Comparison of ENCODE assay signal across 8 mouse cellular contexts in the genomic region with DNA sequence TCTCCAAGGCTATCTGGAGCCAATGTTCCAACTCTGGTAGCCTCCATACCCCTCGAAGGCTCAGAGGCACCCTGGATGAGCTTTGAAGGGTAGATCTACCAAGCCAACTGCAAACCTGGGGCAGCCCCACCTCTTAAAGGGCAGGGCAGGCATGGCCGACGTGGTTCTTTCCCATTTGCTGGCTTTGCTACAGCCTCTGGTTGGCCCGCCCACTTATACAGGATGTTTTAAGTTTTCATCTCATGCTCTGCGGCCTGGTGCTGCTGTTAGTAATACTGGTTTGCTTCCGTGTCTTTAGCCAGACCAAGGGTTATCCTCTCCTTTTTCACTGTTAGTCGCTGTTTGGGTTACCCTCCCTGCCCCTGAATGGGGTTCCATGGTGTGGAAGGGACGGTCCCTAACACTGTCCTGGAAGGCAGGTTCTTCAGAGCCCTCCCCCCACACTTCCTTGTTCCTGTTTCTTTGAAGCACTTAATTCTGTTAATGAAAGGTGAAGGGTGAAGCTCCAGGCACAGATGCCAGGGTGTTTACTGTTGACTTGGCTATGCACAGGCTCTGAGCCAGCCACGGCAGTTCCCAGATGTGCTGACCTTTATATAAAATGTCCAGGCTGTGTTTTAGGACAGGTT. TPM values are rescaled to one million over a fixed set of nuclear protein-coding genes. Genes with fewer than 3 reads are reported as not detected.
DNase-seq lines count a peak whose midpoint lies in the region; ATAC-seq and TF ChIP-seq lines count a peak whose summit lies in the region.

No protein-coding gene starts in this region.

- peak overlapping the region; percentile 59 for H3K4me2 ChIP-seq in CH12.LX (ENCODE audit: insufficient read depth, low read depth, poor library complexity, severe bottlenecking)
- H3K4me2 ChIP-seq in forebrain, embryonic 14.5 days (ENCODE audit: low read length), result no peak overlapping the region

- H3K79me2 ChIP-seq in CH12.LX (replicated peaks; ENCODE audit: control insufficient read depth, extremely low read depth, insufficient read depth, poor library complexity, severe bottlenecking), result peaks cover 37% of the 10 kb centered on the region

- in situ Hi-C loops in CH12.LX (cut with MboI; ENCODE audit: low pct_ligation_motif_present, low pct_unique_long_range_greater_than_20kb, low sequenced_read_pairs), result loop anchor here (10.0 kb wide), 2 partner anchors 254 to 346 kb away; partner anchors contain the start of genes C730034F03Rik, Chkb, Cpt1b and Gm44502

- no peak for TF ChIP-seq CTCF in CH12.LX (conservative IDR thresholded peaks at IDR 0.05 in 1 of 2, IDR thresholded peaks at IDR 0.05 in 1 of 2; ENCODE audit: low read depth in 2 of 2, low read length in 2 of 2)
- no peak for TF ChIP-seq CTCF in lung, adult 2 months (IDR thresholded peaks at IDR 0.05; ENCODE audit: insufficient read depth, low read length)

- 78% methylated on average over 9 of the region's 9 CpGs for WGBS in forebrain, embryonic 14.5 days
- 14% methylated on average over 9 of the region's 9 CpGs for WGBS in lung, adult 2 months

- no peak for TF ChIP-seq RAD21 in CH12.LX (IDR thresholded peaks at IDR 0.05; ENCODE audit: low read depth, low read length)

- H3K27ac ChIP-seq in CH12.LX (ENCODE audit: insufficient read depth, low read depth), result peak overlapping the region; percentile 91
- no peak overlapping the region for H3K27ac ChIP-seq in forebrain, embryonic 14.5 days (ENCODE audit: low read depth, low read length)

- intact Hi-C loops in gastrocnemius, postnatal 36 days (cut with DNase I), result loop anchor here (5.0 kb wide), 2 partner anchors 44 to 251 kb away; partner anchors contain the start of gene Tubgcp6

- no peak for ATAC-seq in forebrain, embryonic 14.5 days

- H3K4me1 ChIP-seq in CH12.LX (ENCODE audit: control insufficient read depth in 1 of 2, insufficient read depth in 2 of 2), result peaks cover 6 to 42% of the 10 kb centered on the region in 2 experiments; a peak in 3 of 4 replicates
- peaks cover 26% of the 10 kb centered on the region for H3K4me1 ChIP-seq in forebrain, embryonic 14.5 days (ENCODE audit: control insufficient read depth, insufficient read depth, low read length)
- peaks cover 14% of the 10 kb centered on the region; the same call in 1 of the 2 replicates for H3K4me1 ChIP-seq in lung, adult 2 months (ENCODE audit: control insufficient read depth, insufficient read depth, low read length)

- peak; percentile 85 for TF ChIP-seq POLR2A in CH12.LX (IDR thresholded peaks at IDR 0.05; ENCODE audit: low read depth, low read length)
- peak; percentile 29; the same call in 1 of the 2 replicates for TF ChIP-seq POLR2A in lung, adult 2 months (IDR thresholded peaks at IDR 0.05; ENCODE audit: borderline replicate concordance, extremely low read depth, low read depth, low read length)

- DNase-seq in 416B (ENCODE audit: low read depth) (peak; percentile 91), CH12.LX (ENCODE audit: extremely low read depth) (peak; percentile 90)
- no peak for DNase-seq in forebrain, embryonic 14.5 days (ENCODE audit: low spot score)
- DNase-seq in kidney, adult 11 months, result peak; percentile 91
- DNase-seq in lung, adult 2 months, result peak; percentile 47
- DNase-seq in spleen, adult 18-20 months, result peak; percentile 61 to 70
- DNase-seq in layer of hippocampus, postnatal 10 days (ENCODE audit: low spot score in 2 of 2), result no peak
- no peak for DNase-seq in gastrocnemius, postnatal 36 days

- peaks cover 20% of the 10 kb centered on the region for H3K27me3 ChIP-seq in CH12.LX (replicated peaks)
- no peaks in the 10 kb centered on the region for H3K27me3 ChIP-seq in forebrain, embryonic 14.5 days (replicated peaks; ENCODE audit: control insufficient read depth, insufficient read depth, low read length)

- H3K9me3 ChIP-seq in CH12.LX (replicated peaks; ENCODE audit: low read length), result no peaks in the 10 kb centered on the region
- no peaks in the 10 kb centered on the region for H3K9me3 ChIP-seq in forebrain, embryonic 14.5 days (replicated peaks; ENCODE audit: control insufficient read depth, low read length)

- peak; percentile 49; the same call in 1 of the 2 replicates for TF ChIP-seq EP300 in CH12.LX (IDR thresholded peaks at IDR 0.05; ENCODE audit: low read length)

- H3K9ac ChIP-seq in CH12.LX (ENCODE audit: insufficient read depth, low read depth), result peak overlapping the region; percentile 96
- H3K9ac ChIP-seq in forebrain, embryonic 14.5 days (ENCODE audit: low read length), result peak overlapping the region; percentile 29; the same call in 1 of the 2 replicates

- dilution Hi-C loops in CH12.LX (cut with MboI; ENCODE audit: extremely low pct_ligation_motif_present, extremely low pct_unique_long_range_greater_than_20kb, low sequenced_read_pairs), result no loop called here

- H3K4me3 ChIP-seq in CH12.LX (replicated peaks in 1 of 3; ENCODE audit: low read depth in 2 of 3, low read length in 2 of 3, poor library complexity in 1 of 3), result peak overlapping the region; percentile 83 to 94 (median 88)
- H3K4me3 ChIP-seq in forebrain, embryonic 14.5 days (ENCODE audit: low read depth, low read length), result no peak overlapping the region
- H3K4me3 ChIP-seq in lung, adult 2 months (replicated peaks; ENCODE audit: extremely low read depth, low read depth, low read length), result peak overlapping the region; percentile 22

- H3K36me3 ChIP-seq in CH12.LX (replicated peaks in 1 of 2; ENCODE audit: control insufficient read depth in 1 of 2, insufficient read depth in 1 of 2, low read length in 1 of 2), result peaks cover 27 to 39% of the 10 kb centered on the region in 2 experiments
- H3K36me3 ChIP-seq in forebrain, embryonic 14.5 days (ENCODE audit: control insufficient read depth, insufficient read depth, low read length), result peaks cover 32% of the 10 kb centered on the region

TF ChIP-seq in CH12.LX, 34 proteins besides CTCF, POLR2A, EP300 and RAD21 (continues in another document):
- no peak for TF ChIP-seq MAFK (IDR thresholded peaks at IDR 0.05; ENCODE audit: insufficient replicate concordance, low read length)
- TF ChIP-seq ZKSCAN1 (IDR thresholded peaks at IDR 0.05; ENCODE audit: borderline replicate concordance, low read depth, low read length), result no peak
- TF ChIP-seq NELFE (IDR thresholded peaks at IDR 0.05; ENCODE audit: low read depth, low read length), result peak; percentile 72
- TF ChIP-seq UBTF (IDR thresholded peaks at IDR 0.05; ENCODE audit: low read depth, low read length), result no peak
- TF ChIP-seq USF1 (IDR thresholded peaks at IDR 0.05; ENCODE audit: low read depth, low read length), result no peak
- TF ChIP-seq ETS1 (conservative IDR thresholded peaks at IDR 0.05; ENCODE audit: low read depth, low read length), result 0 out of 2 replicates have a peak, but pooled peaks have one; percentile 41
- no peak for TF ChIP-seq SMC3 (IDR thresholded peaks at IDR 0.05; ENCODE audit: low read depth, low read length)
- no peak for TF ChIP-seq ZC3H11A (IDR thresholded peaks at IDR 0.05; ENCODE audit: low read depth, low read length)
- no peak for TF ChIP-seq ZNF384 (IDR thresholded peaks at IDR 0.05; ENCODE audit: low read depth, low read length)
- TF ChIP-seq CHD2 (IDR thresholded peaks at IDR 0.05; ENCODE audit: low read length), result peak; percentile 90
- TF ChIP-seq MAX (IDR thresholded peaks at IDR 0.05; ENCODE audit: low read length), result peak; percentile 69
- TF ChIP-seq JUND (conservative IDR thresholded peaks at IDR 0.05; ENCODE audit: low read depth, low read length), result 0 out of 2 replicates have a peak, but pooled peaks have one; percentile 21
- no peak for TF ChIP-seq CHD1 (IDR thresholded peaks at IDR 0.05; ENCODE audit: low read depth, low read length)
- peak; percentile 87 for TF ChIP-seq SIN3A (IDR thresholded peaks at IDR 0.05; ENCODE audit: low read length)
- peak; percentile 76 for TF ChIP-seq ZMIZ1 (IDR thresholded peaks at IDR 0.05; ENCODE audit: low read depth, low read length)

RNA-seq across cellular contexts. Expression of gene Trabd, which starts 3.4 kb away (rescaled TPM):
- total RNA-seq in CH12.LX (2012; rRNA removed) (70.6 and 74.7 TPM in 2 replicates), CH12.LX (2014; rRNA removed) (38.0 and 39.2 TPM in 2 replicates)
- polyA plus RNA-seq in CH12.LX (2012; ENCODE audit: insufficient read length, low read depth), result 49.5 and 53.5 TPM in 2 replicates
- polyA plus RNA-seq in forebrain, embryonic 14.5 days (2014; fragmentation: Nextera tagmentation; extraction: Ambion mirVana), result 39.7 and 40.3 TPM in 2 replicates
- polyA plus RNA-seq in lung, adult 2 months (2012; rRNA removed), result 49.3 and 64.3 TPM in 2 replicates
- 10 to 100 TPM; 22.7 to 26.2 TPM for total RNA-seq in layer of hippocampus, postnatal 10 days (2021)
- total RNA-seq in gastrocnemius, postnatal 36 days (2021), result 10 to 100 TPM; 29.5 to 29.7 TPM

RNA-seq across cellular contexts. Expression of gene Selenoo, which starts 10.6 kb away (rescaled TPM):
- 6.5 and 11.7 TPM in 2 replicates for total RNA-seq in CH12.LX (2012; rRNA removed)
- 8.0 and 8.7 TPM in 2 replicates for total RNA-seq in CH12.LX (2014; rRNA removed)
- polyA plus RNA-seq in CH12.LX (2012; ENCODE audit: insufficient read length, low read depth), result 2.3 and 3.7 TPM in 2 replicates
- polyA plus RNA-seq in forebrain, embryonic 14.5 days (2014; fragmentation: Nextera tagmentation; extraction: Ambion mirVana), result 20.9 and 24.7 TPM in 2 replicates
- 37.1 and 42.8 TPM in 2 replicates for polyA plus RNA-seq in lung, adult 2 months (2012; rRNA removed)
- 10 to 100 TPM; 21.4 to 21.5 TPM for total RNA-seq in layer of hippocampus, postnatal 10 days (2021)
- 10 to 100 TPM; 12.5 to 14.4 TPM for total RNA-seq in gastrocnemius, postnatal 36 days (2021)

RNA-seq across cellular contexts. Expression of gene Panx2, which starts 18.8 kb away (rescaled TPM):
- total RNA-seq in CH12.LX (2012; rRNA removed) (not detected in 2 replicates), CH12.LX (2014; rRNA removed) (not detected in 2 replicates)
- not detected in 2 replicates for polyA plus RNA-seq in CH12.LX (2012; ENCODE audit: insufficient read length, low read depth)
- polyA plus RNA-seq in forebrain, embryonic 14.5 days (2014; fragmentation: Nextera tagmentation; extraction: Ambion mirVana), result 2.3 and 2.7 TPM in 2 replicates
- polyA plus RNA-seq in lung, adult 2 months (2012; rRNA removed), result 0.28 and 0.36 TPM in 2 replicates
- 100 to 1,000 TPM; 119 to 121 TPM for total RNA-seq in layer of hippocampus, postnatal 10 days (2021)
- total RNA-seq in gastrocnemius, postnatal 36 days (2021), result not detected

RNA-seq across cellular contexts. Expression of gene Tubgcp6, which starts 44.6 kb away (rescaled TPM):
- 16.7 and 17.0 TPM in 2 replicates for total RNA-seq in CH12.LX (2012; rRNA removed)
- total RNA-seq in CH12.LX (2014; rRNA removed), result 11.3 and 13.3 TPM in 2 replicates
- polyA plus RNA-seq in CH12.LX (2012; ENCODE audit: insufficient read length, low read depth), result 10.6 and 12.7 TPM in 2 replicates
- 15.9 and 17.0 TPM in 2 replicates for polyA plus RNA-seq in forebrain, embryonic 14.5 days (2014; fragmentation: Nextera tagmentation; extraction: Ambion mirVana)
- 27.1 and 30.3 TPM in 2 replicates for polyA plus RNA-seq in lung, adult 2 months (2012; rRNA removed)
- 10 to 100 TPM; 26.5 to 30.0 TPM for total RNA-seq in layer of hippocampus, postnatal 10 days (2021)
- 1 to 10 TPM; 7.0 to 8.0 TPM for total RNA-seq in gastrocnemius, postnatal 36 days (2021)

RNA-seq across cellular contexts. Expression of gene Hdac10, which starts 50.2 kb away (rescaled TPM):
- total RNA-seq in CH12.LX (2012; rRNA removed) (14.1 and 17.7 TPM in 2 replicates), CH12.LX (2014; rRNA removed) (9.5 TPM in 2 replicates)
- polyA plus RNA-seq in CH12.LX (2012; ENCODE audit: insufficient read length, low read depth), result 8.2 and 8.5 TPM in 2 replicates
- polyA plus RNA-seq in forebrain, embryonic 14.5 days (2014; fragmentation: Nextera tagmentation; extraction: Ambion mirVana), result 18.4 and 25.4 TPM in 2 replicates
- 39.8 and 46.9 TPM in 2 replicates for polyA plus RNA-seq in lung, adult 2 months (2012; rRNA removed)
- 10 to 100 TPM; 17.2 to 19.4 TPM for total RNA-seq in layer of hippocampus, postnatal 10 days (2021)
- total RNA-seq in gastrocnemius, postnatal 36 days (2021), result 1 to 10 TPM; 4.9 to 6.4 TPM

Comparison
In these comparisons a context has a peak if more than half of its experiments do, and no peak if none do; other contexts are left out.
1. DNase-seq: peak in 416B (single experiment), CH12.LX (single experiment), kidney, adult 11 months (single experiment), lung, adult 2 months (single experiment) and spleen, adult 18-20 months (2 of 2); none in forebrain, embryonic 14.5 days (single experiment), layer of hippocampus, postnatal 10 days (0 of 2) and gastrocnemius, postnatal 36 days (0 of 2).
2. RNA of gene Panx2, which starts 18.8 kb away (total RNA-seq): 119 to 121 TPM in layer of hippocampus, postnatal 10 days; not detected in gastrocnemius, postnatal 36 days and not detected in CH12.LX; every median in the first group is over 100 times any median in the second.